Comparison of ENCODE assay signal across 11 mouse cellular contexts in the genomic region with DNA sequence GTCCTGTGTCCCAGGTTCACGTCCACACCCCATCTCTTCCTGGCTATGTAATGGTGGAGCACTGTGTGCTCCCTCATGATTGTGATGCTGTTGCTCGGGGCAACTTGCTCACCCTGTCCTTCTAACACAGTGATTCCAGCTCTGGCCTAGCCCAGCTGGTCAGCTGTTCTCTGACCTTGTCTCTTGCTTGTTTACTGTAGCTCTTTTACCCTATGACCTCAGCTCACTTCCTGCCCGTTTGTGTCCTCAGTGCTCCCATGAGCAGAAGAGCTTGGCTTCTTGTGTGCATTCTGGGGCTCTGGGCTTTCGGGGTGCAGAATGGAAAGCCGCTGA.
DNase-seq lines count a peak whose midpoint lies in the region; ATAC-seq and TF ChIP-seq lines count a peak whose summit lies in the region.
"Had no signal": no experiment of that assay in that cellular context is flagged by ENCODE, and none has a peak within 500 bp of the region (broad histone marks: within the 10 kb centered on the region; RNA-seq: fewer than 3 reads in every experiment).

No protein-coding gene starts in this region.

- H3K4me3 ChIP-seq in forebrain, embryonic 13.5 days = no peak overlapping the region
- H3K4me3 ChIP-seq in forebrain, embryonic 16.5 days (replicated peaks; ENCODE audit: low read length) = no peak overlapping the region
- H3K4me3 ChIP-seq in lung, postnatal 0 days (ENCODE audit: low read depth, low read length) = no peak overlapping the region
- no peak overlapping the region for H3K4me3 ChIP-seq in hindbrain, embryonic 12.5 days

- ATAC-seq in forebrain, embryonic 13.5 days = no peak
- no peak for ATAC-seq in forebrain, embryonic 16.5 days
- peak; percentile 63 for ATAC-seq in lung, postnatal 0 days
- no peak for ATAC-seq in hindbrain, embryonic 12.5 days (ENCODE audit: low FRiP score)

- no peak overlapping the region for H3K4me2 ChIP-seq in forebrain, embryonic 13.5 days
- no peak overlapping the region for H3K4me2 ChIP-seq in forebrain, embryonic 16.5 days (ENCODE audit: low read length)
- H3K4me2 ChIP-seq in lung, postnatal 0 days (replicated peaks; ENCODE audit: low read depth, low read length) = no peak overlapping the region
- H3K4me2 ChIP-seq in hindbrain, embryonic 12.5 days (replicated peaks) = no peak overlapping the region

- no peak for TF ChIP-seq EP300 in lung, postnatal 0 days (IDR thresholded peaks at IDR 0.05)

- H3K27me3 ChIP-seq in forebrain, embryonic 13.5 days = no peaks in the 10 kb centered on the region
- H3K27me3 ChIP-seq in forebrain, embryonic 16.5 days (replicated peaks; ENCODE audit: control insufficient read depth, insufficient read depth, low read length) = no peaks in the 10 kb centered on the region
- H3K27me3 ChIP-seq in lung, postnatal 0 days (replicated peaks; ENCODE audit: insufficient read depth, low read length) = no peaks in the 10 kb centered on the region
- H3K27me3 ChIP-seq in hindbrain, embryonic 12.5 days = no peaks in the 10 kb centered on the region

- H3K9me3 ChIP-seq in forebrain, embryonic 13.5 days (replicated peaks) = no peaks in the 10 kb centered on the region
- H3K9me3 ChIP-seq in forebrain, embryonic 16.5 days (ENCODE audit: control insufficient read depth, low read length) = no peaks in the 10 kb centered on the region
- H3K9me3 ChIP-seq in lung, postnatal 0 days (ENCODE audit: low read length) = no peaks in the 10 kb centered on the region
- H3K9me3 ChIP-seq in hindbrain, embryonic 12.5 days (replicated peaks) = no peaks in the 10 kb centered on the region

- DNase-seq in lung, adult 18-20 months = peak; percentile 24 to 46
- DNase-seq in lung, postnatal 14 days = no peak
- DNase-seq in kidney, adult 9 months = peak; percentile 51
- DNase-seq in lung, postnatal 0 days (ENCODE audit: low spot score) = peak; percentile 24
- DNase-seq in gastrocnemius, postnatal 4 days (ENCODE audit: low spot score in 2 of 2) = no peak
- DNase-seq: cerebellum, adult 11-12 months; embryo, embryonic 11 days; spleen, adult 18-20 months had no signal

- H3K36me3 ChIP-seq in forebrain, embryonic 13.5 days (ENCODE audit: poor library complexity, severe bottlenecking) = no peaks in the 10 kb centered on the region
- no peaks in the 10 kb centered on the region for H3K36me3 ChIP-seq in forebrain, embryonic 16.5 days (ENCODE audit: control insufficient read depth, insufficient read depth)
- no peaks in the 10 kb centered on the region for H3K36me3 ChIP-seq in lung, postnatal 0 days (ENCODE audit: insufficient read depth, low read length)
- no peaks in the 10 kb centered on the region for H3K36me3 ChIP-seq in hindbrain, embryonic 12.5 days

- WGBS in forebrain, embryonic 13.5 days = 84% methylated on average over 5 of the region's 5 CpGs
- 88% methylated on average over 5 of the region's 5 CpGs for WGBS in forebrain, embryonic 16.5 days
- 52% methylated on average over 5 of the region's 5 CpGs for WGBS in lung, postnatal 0 days
- 79% methylated on average over 5 of the region's 5 CpGs for WGBS in hindbrain, embryonic 12.5 days

- TF ChIP-seq CTCF in lung, postnatal 0 days (IDR thresholded peaks at IDR 0.05) = no peak

- H3K27ac ChIP-seq in forebrain, embryonic 13.5 days = peak overlapping the region; percentile 72; the same call in 1 of the 2 replicates
- H3K27ac ChIP-seq in forebrain, embryonic 16.5 days (ENCODE audit: low read length) = no peak overlapping the region
- no peak overlapping the region for H3K27ac ChIP-seq in lung, postnatal 0 days (ENCODE audit: low read length)
- H3K27ac ChIP-seq in hindbrain, embryonic 12.5 days = no peak overlapping the region

- H3K4me1 ChIP-seq in forebrain, embryonic 13.5 days = peaks cover 51% of the 10 kb centered on the region
- peaks cover 32% of the 10 kb centered on the region for H3K4me1 ChIP-seq in forebrain, embryonic 16.5 days (replicated peaks; ENCODE audit: control insufficient read depth, insufficient read depth, low read length)
- H3K4me1 ChIP-seq in lung, postnatal 0 days (ENCODE audit: insufficient read depth, low read depth, low read length) = no peaks in the 10 kb centered on the region; the same call in 1 of the 2 replicates
- H3K4me1 ChIP-seq in hindbrain, embryonic 12.5 days = peaks cover 19% of the 10 kb centered on the region

- H3K9ac ChIP-seq in forebrain, embryonic 13.5 days = no peak overlapping the region
- no peak overlapping the region for H3K9ac ChIP-seq in forebrain, embryonic 16.5 days (replicated peaks; ENCODE audit: low read depth, low read length)
- H3K9ac ChIP-seq in lung, postnatal 0 days (replicated peaks; ENCODE audit: low read depth) = no peak overlapping the region
- no peak overlapping the region for H3K9ac ChIP-seq in hindbrain, embryonic 12.5 days

Comparison
In these comparisons a context has a peak if more than half of its experiments do, and no peak if none do; other contexts are left out.
1. DNase-seq: peak in lung, adult 18-20 months (2 of 2), kidney, adult 9 months (single experiment) and lung, postnatal 0 days (single experiment); none in lung, postnatal 14 days (single experiment) and gastrocnemius, postnatal 4 days (0 of 2).